Mouse (Mus musculus): Measurements from ENCODE around the gene Lancl1. TPM values are rescaled to one million over a fixed set of nuclear protein-coding genes. Genes with fewer than 3 reads are reported as not detected.

Lancl1 gene
- total RNA-seq, 2 experiments from 2014 or later, result 131 to 133 TPM

Other genes with a start within 250 kb of the Lancl1 start
- gene Kansl1l, start 221.3 kb downstream of the Lancl1 start, total RNA-seq (2021), result 10 to 100 TPM; 17.5 to 19.8 TPM
- gene Acadl, start 175.6 kb downstream of the Lancl1 start, total RNA-seq (2021), result 10 to 100 TPM; 28.0 to 31.3 TPM
- under 1 TPM in 1 of 2 experiments, not detected in 1; 0.70 TPM for gene Myl1, start 93.5 kb downstream of the Lancl1 start, total RNA-seq (2021)
- under 1 TPM; 0.44 to 0.50 TPM for gene Cps1, start 84.2 kb upstream of the Lancl1 start, total RNA-seq (2021)

All from left cerebral cortex, postnatal 4 days (tissue).